Mouse (Mus musculus) gonadal fat pad, adult 2 months (tissue): ENCODE results near the gene Gtf3c5. TPM values are rescaled to one million over a fixed set of nuclear protein-coding genes. Genes with fewer than 3 reads are reported as not detected.
A peak's percentile ranks its signal among the peaks of the same experiment; 100 is the strongest.

Experiments
- DNase-seq: peaks from one replicate; pipeline ENCODE4 v3.0.0-alpha.2; 2012; ENCODE audit warnings: low read depth
- polyA plus RNA-seq: library from polyadenylated mRNA; depleted of rRNA; stranded (reverse); fragments of >200 nt; gene quantifications from 2 replicates; pipeline ENCODE4 v1.2.3, GENCODE M21; 2012

Gtf3c5 gene
- polyA plus RNA-seq, 1 experiment, result 18.2 TPM

DNA sequence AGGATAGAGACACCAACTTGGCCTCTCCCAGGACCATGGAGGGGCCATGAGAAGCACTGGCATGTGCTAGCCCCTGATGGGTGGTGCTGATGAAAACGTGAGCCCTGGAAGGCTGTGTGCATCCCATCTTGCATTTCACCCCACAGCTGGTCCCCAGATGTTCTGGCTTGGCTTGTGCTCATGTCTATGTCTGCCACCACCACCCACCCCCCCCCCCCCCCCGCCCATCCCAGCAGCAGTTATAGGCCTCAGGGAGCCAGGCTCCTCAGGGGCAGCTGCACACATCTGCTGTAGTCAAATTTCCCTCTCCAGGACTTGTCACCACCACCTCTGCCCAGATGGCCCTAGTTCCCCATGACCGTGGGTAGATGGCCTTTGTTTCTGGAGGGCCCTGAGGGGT lies 13.6 kb downstream of the Gtf3c5 start:
- DNase-seq, result no peak

DNA sequence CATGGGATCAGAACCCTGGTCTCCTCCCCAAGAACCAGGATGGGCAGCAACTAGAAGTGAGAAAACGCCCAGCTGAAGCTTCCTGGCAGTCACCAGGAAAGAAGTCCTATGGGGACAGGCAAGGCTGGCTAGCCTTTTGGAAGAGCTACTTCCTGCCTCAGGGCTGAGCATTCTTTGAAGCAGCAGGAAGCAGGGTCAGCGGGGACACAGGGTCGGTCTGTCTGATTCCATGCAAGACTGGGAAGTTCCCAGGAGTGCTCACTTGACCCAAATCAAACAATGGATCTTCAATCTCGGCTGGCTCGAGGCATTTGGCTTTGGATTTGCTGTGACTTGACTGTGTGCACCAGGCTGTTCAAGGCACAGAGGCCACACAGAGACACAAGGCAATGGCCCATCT lies 17.0 kb downstream of the Gtf3c5 start:
- no peak for DNase-seq

- DNase-seq, result no peak
Observed at GRCm38 (mm10) chr2:28564380-28564779, 19.2 kb downstream of the Gtf3c5 start.

- DNase-seq, result no peak
Observed at GRCm38 (mm10) chr2:28563830-28564229, 19.7 kb downstream of the Gtf3c5 start.

DNA sequence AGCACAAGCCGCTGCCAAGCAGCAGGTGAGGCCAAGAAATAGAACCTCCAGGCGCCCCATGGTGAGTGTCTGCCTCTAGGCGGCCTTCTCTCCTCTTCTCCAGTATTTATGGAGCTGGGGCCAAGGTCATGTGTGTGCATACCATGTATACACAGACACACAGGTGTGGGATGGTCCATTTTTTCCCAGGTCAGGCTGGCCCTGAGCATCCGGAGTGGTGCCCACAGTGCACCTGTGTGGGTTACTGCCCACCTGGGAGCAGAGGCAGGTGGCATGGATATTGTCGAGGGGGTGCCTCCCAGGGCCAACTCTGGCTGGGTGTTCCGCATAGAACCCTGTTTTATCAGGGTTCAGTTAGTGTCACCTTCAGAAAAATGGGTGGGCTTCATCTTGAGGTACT lies 20.2 kb downstream of the Gtf3c5 start, which contains the start of gene Cel:
Gene Cel (minus strand): TSS at position 101 of the 400 bp plus-strand sequence.
- DNase-seq, result no peak

GRCm38 (mm10) chr2:28557452-28557851 lies 26.1 kb downstream of the Gtf3c5 start:
- DNase-seq, result no peak

- no peak for DNase-seq
Observed at GRCm38 (mm10) chr2:28552301-28552700, 31.2 kb downstream of the Gtf3c5 start.

DNA sequence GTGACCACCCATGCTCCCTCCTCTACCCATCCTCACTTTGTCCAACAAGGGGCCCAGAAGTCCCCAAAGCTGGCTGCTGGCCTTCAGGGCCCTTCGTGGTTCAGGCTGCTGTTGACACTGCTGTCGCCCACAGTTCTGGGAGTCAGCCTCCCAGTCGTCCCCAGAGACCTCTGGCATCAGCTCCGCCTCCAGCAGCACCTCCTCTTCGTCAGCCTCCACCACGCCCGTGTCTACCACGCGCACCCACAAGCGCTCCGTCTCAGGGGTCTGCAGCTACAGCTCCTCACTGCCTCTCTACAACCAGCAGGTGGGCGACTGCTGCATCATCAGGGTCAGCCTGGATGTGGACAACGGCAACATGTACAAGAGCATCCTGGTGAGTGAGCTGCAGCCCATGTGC lies 34.4 kb downstream of the Gtf3c5 start:
- no peak for DNase-seq

- no peak for DNase-seq
Observed at GRCm38 (mm10) chr2:28547237-28548172, 36.0 kb downstream of the Gtf3c5 start.

GRCm38 (mm10) chr2:28546560-28546959 lies 37.0 kb downstream of the Gtf3c5 start:
- DNase-seq, result no peak

DNA sequence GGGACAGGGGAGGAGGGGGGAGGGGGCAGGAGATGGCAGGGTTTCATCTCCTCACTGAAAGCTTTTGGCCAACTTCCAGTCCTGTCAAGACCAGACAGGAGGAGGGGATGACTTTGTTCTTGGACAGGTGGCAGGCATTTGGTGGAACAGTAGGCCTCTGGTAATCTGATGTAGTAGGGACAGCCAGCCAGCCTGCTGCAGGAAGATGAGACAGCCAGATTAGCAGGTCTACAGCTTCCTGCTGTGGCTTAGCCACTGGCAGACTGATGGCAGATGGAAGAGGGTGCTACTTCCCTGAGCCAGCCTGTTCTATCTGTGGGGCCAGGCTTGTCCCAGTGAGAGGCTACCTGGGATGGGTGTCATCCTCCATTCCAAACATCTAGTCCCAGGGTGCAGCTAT lies 37.6 kb downstream of the Gtf3c5 start:
- DNase-seq, result no peak

DNA sequence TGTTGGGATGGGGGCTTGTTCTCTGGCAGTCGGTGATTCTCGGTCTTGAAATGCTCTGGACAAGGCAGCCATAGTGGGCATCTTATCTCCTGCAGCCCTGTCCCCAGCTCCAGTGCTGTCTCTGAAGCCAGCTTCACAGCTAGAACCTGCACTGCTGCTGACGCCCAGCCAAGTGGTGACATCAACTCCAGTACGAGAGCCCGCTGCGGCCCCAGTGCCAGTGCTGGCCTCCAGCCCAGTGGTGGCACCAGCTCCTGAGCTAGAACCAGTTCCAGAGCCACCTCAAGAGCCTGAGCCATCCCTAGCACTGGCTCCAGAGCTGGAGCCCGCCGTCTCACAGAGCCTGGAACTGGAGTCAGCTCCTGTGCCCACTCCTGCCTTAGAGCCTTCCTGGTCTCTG lies 39.7 kb downstream of the Gtf3c5 start:
- no peak for DNase-seq

GRCm38 (mm10) chr2:28540587-28541227 lies 42.8 kb downstream of the Gtf3c5 start:
- DNase-seq, result no peak

- DNase-seq, result no peak
Observed at GRCm38 (mm10) chr2:28539949-28540348, 43.6 kb downstream of the Gtf3c5 start.

- no peak for DNase-seq
Observed at GRCm38 (mm10) chr2:28539206-28539605, 44.3 kb downstream of the Gtf3c5 start.

DNA sequence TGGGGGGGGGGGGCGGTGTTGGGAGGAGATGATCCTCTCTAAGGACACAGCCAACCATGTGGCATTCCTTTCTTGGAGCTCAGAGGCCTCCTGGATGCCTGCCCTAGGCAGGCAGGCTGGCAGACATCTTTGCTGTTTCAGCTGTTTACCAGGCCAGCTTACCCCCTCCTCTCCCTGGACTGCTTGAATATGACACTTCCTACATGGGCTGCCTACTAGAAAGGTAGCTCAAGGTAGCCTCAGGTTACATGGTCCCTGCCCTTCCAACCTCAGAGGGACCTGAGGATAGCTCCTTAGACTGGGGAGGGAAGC lies 44.8 kb downstream of the Gtf3c5 start:
- DNase-seq, result no peak

DNA sequence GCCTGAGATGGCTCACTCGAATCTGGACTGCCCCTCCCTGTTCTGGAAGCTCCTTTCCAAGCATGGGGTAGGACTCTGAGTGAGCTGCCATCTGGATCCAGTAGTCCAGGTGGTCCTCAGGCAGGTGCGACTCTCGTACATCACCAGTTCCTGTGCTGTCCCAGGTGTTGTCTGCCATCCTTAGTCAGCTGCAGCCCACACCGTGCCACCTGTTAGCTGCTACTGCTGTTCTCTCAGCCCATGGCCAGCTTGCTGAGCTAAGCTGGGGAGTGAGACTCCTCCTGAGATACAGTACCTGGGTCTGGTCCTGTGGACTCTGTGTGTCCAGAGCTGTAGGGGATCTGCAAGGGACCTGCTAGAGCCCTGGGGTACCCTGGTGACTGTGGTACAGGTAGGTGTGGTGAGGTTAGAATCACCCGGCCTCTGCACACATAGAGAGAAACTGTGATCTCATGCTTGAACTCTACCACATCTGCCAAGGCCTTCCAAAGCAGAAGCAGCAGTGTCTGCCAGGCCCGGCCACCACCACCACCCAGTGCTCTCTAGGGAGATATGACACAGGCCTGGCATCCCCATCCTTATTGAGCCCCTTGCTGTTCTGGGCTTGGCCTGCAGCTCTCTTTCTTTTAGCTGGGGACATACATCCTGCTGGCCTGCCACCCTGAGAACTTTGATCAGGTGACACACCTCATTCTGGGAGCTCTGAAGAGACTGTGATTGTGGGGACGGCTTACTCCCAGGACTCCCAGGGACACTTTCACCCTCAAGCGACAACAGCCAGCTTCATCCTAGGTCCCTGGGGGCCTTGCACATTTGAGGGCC lies 45.3 kb downstream of the Gtf3c5 start:
- DNase-seq, result no peak

DNA sequence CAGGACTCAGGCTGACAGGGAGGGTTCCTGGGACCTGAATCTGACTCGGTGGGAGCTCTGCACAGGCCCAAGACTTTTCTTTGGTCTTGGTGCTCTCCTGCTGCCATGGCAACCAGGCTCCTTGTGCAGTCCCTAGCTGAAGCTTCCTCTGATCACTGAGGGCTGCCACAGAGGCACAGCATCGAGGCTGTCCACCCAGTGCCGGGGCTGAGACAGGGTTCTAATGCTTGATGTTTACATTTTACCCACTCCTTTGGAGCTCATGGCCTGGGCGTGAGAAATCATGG lies 46.0 kb downstream of the Gtf3c5 start:
- no peak for DNase-seq

DNA sequence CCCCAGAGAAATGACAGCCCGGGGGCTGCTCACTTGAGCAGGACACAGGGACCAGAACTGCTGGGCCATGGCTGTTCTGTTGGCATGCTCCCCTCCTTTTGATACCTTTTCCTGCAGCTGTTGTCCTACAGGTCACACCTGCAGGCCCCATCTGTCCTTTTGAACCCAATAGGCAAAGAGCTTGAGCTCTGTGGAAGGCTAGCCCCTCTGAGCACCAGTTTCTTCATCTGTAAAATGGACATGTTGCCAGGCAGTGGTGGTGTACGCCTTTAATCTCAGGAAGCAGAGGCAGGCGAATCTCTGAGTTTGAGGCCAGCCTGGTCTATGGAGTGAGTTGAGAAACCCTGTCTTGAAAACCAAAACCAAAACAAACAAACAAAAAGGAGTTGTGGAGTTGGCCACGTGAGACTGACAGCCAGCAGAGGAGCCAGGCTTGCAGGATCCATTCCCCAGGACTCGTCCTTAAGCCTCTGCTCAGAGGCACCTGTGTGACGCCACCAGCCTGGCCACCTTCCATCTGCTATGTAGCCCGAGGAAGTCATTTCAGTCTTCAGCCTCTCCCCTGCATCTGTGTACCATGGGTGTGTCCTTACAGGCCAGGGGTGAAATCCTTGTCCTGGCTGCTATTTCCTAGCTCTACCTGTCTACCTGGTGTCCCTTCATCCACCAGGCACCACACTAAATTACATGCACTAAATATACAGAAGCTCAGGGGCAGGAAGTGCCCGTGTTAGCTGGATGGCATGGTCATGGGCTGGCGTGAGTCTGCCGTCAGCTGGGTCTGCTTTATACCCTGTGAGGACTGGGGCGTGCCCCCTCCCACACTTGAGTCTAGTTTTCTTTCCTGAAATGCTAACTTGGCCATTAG lies 46.6 kb downstream of the Gtf3c5 start:
- peak; percentile 82 for DNase-seq

GRCm38 (mm10) chr2:28536166-28536565 lies 47.4 kb downstream of the Gtf3c5 start:
- DNase-seq, result no peak

DNA sequence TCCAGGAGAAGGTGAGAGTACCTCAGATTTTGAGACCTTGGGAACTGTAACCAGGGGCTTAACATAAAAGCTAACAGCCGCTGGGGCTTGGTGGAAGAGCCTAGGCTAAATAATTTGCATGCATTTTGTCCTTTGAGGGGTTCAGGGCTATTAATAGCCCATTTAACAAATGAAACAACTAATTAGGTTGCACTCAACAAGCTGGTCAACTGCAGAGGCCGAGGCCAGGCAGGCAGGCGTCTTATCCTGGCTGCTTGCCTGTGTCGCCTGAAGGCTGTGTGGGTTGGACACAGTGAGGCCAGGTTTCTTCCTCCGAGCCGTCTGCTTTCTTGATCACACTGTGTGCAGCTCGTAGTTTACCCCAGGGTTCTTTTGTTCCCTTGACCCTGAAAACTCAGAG lies 47.9 kb downstream of the Gtf3c5 start:
- no peak for DNase-seq

DNA sequence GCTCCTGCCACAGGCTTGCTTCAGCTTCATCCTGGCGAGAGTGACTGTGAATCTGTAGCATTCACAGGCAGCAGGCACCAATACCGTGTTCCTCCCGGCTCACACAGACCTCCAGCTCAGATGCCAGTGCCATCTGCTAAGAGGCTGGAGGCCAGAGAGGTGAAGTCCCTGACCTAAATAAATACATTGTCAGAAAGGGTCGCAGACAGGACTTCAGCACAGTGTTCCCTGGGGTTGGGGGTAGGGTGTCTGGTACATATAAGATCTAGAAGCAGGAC lies 48.3 kb downstream of the Gtf3c5 start:
- DNase-seq, result no peak
